Mouse (Mus musculus): ENCODE measurements at regions not wholly inside any gene's neighbourhood (a gene's known extent, or its start where the extent isn't known, plus 50 kb on each side); places are given as distances from the start of the nearest gene placed in this dataset.

- Histone ChIP-seq H3K4me1 (ENCODE audit: control insufficient read depth, insufficient read depth, low read length) (no peaks in the 10 kb centered on the region), H3K4me3 (replicated peaks; ENCODE audit: extremely low read depth, low read depth, low read length) (no peak overlapping the region)
- no peak for DNase-seq
- no peak for TF ChIP-seq POLR2A (IDR thresholded peaks at IDR 0.05; ENCODE audit: borderline replicate concordance, extremely low read depth, low read depth, low read length)
- 55% methylated on average over 5 of the region's 5 CpGs for WGBS
Observed at GRCm38 (mm10) chr3:42006672-42007265, 264.4 kb downstream of the D3Ertd751e start.

- Histone ChIP-seq H3K4me1 (ENCODE audit: control insufficient read depth, insufficient read depth, low read length) (no peaks in the 10 kb centered on the region), H3K4me3 (replicated peaks; ENCODE audit: extremely low read depth, low read depth, low read length) (no peak overlapping the region)
- WGBS: 71% methylated on average over 5 of the region's 5 CpGs
- TF ChIP-seq POLR2A (IDR thresholded peaks at IDR 0.05; ENCODE audit: borderline replicate concordance, extremely low read depth, low read depth, low read length): no peak
- TF ChIP-seq CTCF (IDR thresholded peaks at IDR 0.05; ENCODE audit: insufficient read depth, low read length): no peak
- no peak for DNase-seq
Observed at GRCm38 (mm10) chr3:42023187-42023586, 280.8 kb downstream of the D3Ertd751e start.

GRCm38 (mm10) chr3:42039632-42040031 is 297.2 kb downstream of the D3Ertd751e start:
- DNase-seq: no peak
- no peak overlapping the region for H3K4me3 ChIP-seq (replicated peaks; ENCODE audit: extremely low read depth, low read depth, low read length)
- WGBS: 41% methylated on average over 4 of the region's 4 CpGs
- H3K4me1 ChIP-seq (ENCODE audit: control insufficient read depth, insufficient read depth, low read length): no peaks in the 10 kb centered on the region
- TF ChIP-seq CTCF (IDR thresholded peaks at IDR 0.05; ENCODE audit: insufficient read depth, low read length) (no peak), POLR2A (IDR thresholded peaks at IDR 0.05; ENCODE audit: borderline replicate concordance, extremely low read depth, low read depth, low read length) (no peak)

GRCm38 (mm10) chr3:42040270-42040812 is 297.9 kb downstream of the D3Ertd751e start:
- no peak overlapping the region for H3K4me3 ChIP-seq (replicated peaks; ENCODE audit: extremely low read depth, low read depth, low read length)
- no peaks in the 10 kb centered on the region for H3K4me1 ChIP-seq (ENCODE audit: control insufficient read depth, insufficient read depth, low read length)
- 54% methylated on average over 2 of the region's 2 CpGs for WGBS
- DNase-seq: no peak
- TF ChIP-seq CTCF (IDR thresholded peaks at IDR 0.05; ENCODE audit: insufficient read depth, low read length) (no peak), POLR2A (IDR thresholded peaks at IDR 0.05; ENCODE audit: borderline replicate concordance, extremely low read depth, low read depth, low read length) (no peak)

GRCm38 (mm10) chr3:42040959-42041358 is 298.5 kb downstream of the D3Ertd751e start:
- H3K4me1 ChIP-seq (ENCODE audit: control insufficient read depth, insufficient read depth, low read length): no peaks in the 10 kb centered on the region
- 88% methylated on average over 2 of the region's 2 CpGs for WGBS
- DNase-seq: no peak
- TF ChIP-seq POLR2A (IDR thresholded peaks at IDR 0.05; ENCODE audit: borderline replicate concordance, extremely low read depth, low read depth, low read length) (no peak), CTCF (IDR thresholded peaks at IDR 0.05; ENCODE audit: insufficient read depth, low read length) (no peak)
- no peak overlapping the region for H3K4me3 ChIP-seq (replicated peaks; ENCODE audit: extremely low read depth, low read depth, low read length)

- TF ChIP-seq POLR2A (IDR thresholded peaks at IDR 0.05; ENCODE audit: borderline replicate concordance, extremely low read depth, low read depth, low read length): no peak
- TF ChIP-seq CTCF (IDR thresholded peaks at IDR 0.05; ENCODE audit: insufficient read depth, low read length): no peak
- Histone ChIP-seq H3K4me3 (replicated peaks; ENCODE audit: extremely low read depth, low read depth, low read length) (no peak overlapping the region), H3K4me1 (ENCODE audit: control insufficient read depth, insufficient read depth, low read length) (no peaks in the 10 kb centered on the region)
- no peak for DNase-seq
- WGBS: 87% methylated on average over 10 of the region's 10 CpGs
Observed at GRCm38 (mm10) chr3:42057286-42057868, 315.0 kb downstream of the D3Ertd751e start.

GRCm38 (mm10) chr3:42065093-42065935 is 322.9 kb downstream of the D3Ertd751e start:
- 59% methylated on average over 7 of the region's 7 CpGs for WGBS
- Histone ChIP-seq H3K4me1 (ENCODE audit: control insufficient read depth, insufficient read depth, low read length) (no peaks in the 10 kb centered on the region), H3K4me3 (replicated peaks; ENCODE audit: extremely low read depth, low read depth, low read length) (no peak overlapping the region)
- no peak for DNase-seq
- no peak for TF ChIP-seq POLR2A (IDR thresholded peaks at IDR 0.05; ENCODE audit: borderline replicate concordance, extremely low read depth, low read depth, low read length)
- TF ChIP-seq CTCF (IDR thresholded peaks at IDR 0.05; ENCODE audit: insufficient read depth, low read length): no peak

GRCm38 (mm10) chr3:42065962-42066361 is 323.6 kb downstream of the D3Ertd751e start:
- DNase-seq: no peak
- TF ChIP-seq POLR2A (IDR thresholded peaks at IDR 0.05; ENCODE audit: borderline replicate concordance, extremely low read depth, low read depth, low read length): no peak
- no peak for TF ChIP-seq CTCF (IDR thresholded peaks at IDR 0.05; ENCODE audit: insufficient read depth, low read length)
- 47% methylated on average over 3 of the region's 3 CpGs for whole genome bisulfite sequencing
- no peak overlapping the region for H3K4me3 ChIP-seq (replicated peaks; ENCODE audit: extremely low read depth, low read depth, low read length)
- no peaks in the 10 kb centered on the region for H3K4me1 ChIP-seq (ENCODE audit: control insufficient read depth, insufficient read depth, low read length)

- TF ChIP-seq POLR2A (IDR thresholded peaks at IDR 0.05; ENCODE audit: borderline replicate concordance, extremely low read depth, low read depth, low read length) (no peak), CTCF (IDR thresholded peaks at IDR 0.05; ENCODE audit: insufficient read depth, low read length) (no peak)
- Histone ChIP-seq H3K4me1 (ENCODE audit: control insufficient read depth, insufficient read depth, low read length) (no peaks in the 10 kb centered on the region), H3K4me3 (replicated peaks; ENCODE audit: extremely low read depth, low read depth, low read length) (no peak overlapping the region)
- no peak for DNase-seq
- 75% methylated on average over 5 of the region's 5 CpGs for WGBS
Observed at GRCm38 (mm10) chr3:42067036-42067435, 324.6 kb downstream of the D3Ertd751e start.

Measured in lung, adult 2 months (tissue).